Mouse (Mus musculus) urinary bladder, adult 2 months (tissue): ENCODE measurements around the gene Mex3a. TPM values are rescaled to one million over a fixed set of nuclear protein-coding genes. Genes with fewer than 3 reads are reported as not detected.

Source experiments
- DNase-seq: peaks from one replicate; pipeline ENCODE4 v3.0.0; 2022; ENCODE audit warnings: low spot score
- polyA plus RNA-seq: library from polyadenylated mRNA; depleted of rRNA; stranded (reverse); fragments of >200 nt; gene quantifications from 2 replicates; pipeline ENCODE4 v1.2.3, GENCODE M21; 2012; rRNA removed

Mex3a gene
- 1.7 and 1.8 TPM in 2 replicates for polyA plus RNA-seq

GRCm38 (mm10) chr3:88532299-88532674, at the start of gene Mex3a:
Gene Mex3a (plus strand): TSS chr3:88532395.
- DNase-seq, result no peak

DNA sequence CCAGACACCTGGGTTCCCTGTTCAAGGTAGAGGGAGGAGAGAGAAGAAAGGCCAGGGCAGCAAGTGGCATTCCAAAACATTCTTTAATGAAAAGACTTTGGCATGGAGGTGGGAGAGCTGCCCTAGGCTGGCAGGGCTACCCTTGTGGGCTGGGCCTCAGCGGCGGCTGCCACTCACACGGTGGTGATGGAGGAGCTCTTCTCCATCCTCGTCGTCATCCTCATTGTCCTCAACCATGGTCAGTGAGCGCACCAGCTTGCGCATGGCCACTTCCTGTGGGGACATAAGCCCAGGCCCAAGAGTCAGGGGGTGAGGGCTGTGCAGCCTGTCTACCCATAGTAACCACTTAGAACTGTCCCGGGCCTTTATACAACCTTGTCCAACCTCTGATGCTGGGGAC, 49.1 kb upstream of the Mex3a start:
- no peak for DNase-seq

- no peak for DNase-seq
Observed at GRCm38 (mm10) chr3:88483621-88484020, 48.6 kb upstream of the Mex3a start.

- no peak for DNase-seq
Observed at GRCm38 (mm10) chr3:88484597-88485316, 47.4 kb upstream of the Mex3a start.

DNA sequence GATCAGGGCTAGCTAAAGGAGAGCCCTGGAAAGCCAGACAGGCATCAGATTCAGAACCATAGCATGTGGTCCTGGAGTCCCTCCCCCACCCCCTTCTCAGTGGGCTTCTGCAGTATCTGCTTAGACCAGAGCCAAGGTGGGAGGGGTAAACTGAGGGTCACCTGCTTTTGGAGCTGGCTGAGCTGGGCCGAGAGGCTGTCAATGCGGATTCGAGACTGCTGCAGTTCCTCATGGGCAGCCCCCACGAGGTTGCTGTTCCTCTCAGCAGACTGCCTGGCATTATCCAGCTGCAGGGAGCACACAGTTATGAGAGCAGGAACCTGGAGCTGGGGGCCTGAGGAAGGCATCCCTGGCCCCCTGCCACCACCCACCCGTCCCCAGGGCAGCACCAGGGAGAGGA, 46.2 kb upstream of the Mex3a start:
- no peak for DNase-seq

- DNase-seq, result no peak
Observed at GRCm38 (mm10) chr3:88486887-88487286, 45.3 kb upstream of the Mex3a start.

DNA sequence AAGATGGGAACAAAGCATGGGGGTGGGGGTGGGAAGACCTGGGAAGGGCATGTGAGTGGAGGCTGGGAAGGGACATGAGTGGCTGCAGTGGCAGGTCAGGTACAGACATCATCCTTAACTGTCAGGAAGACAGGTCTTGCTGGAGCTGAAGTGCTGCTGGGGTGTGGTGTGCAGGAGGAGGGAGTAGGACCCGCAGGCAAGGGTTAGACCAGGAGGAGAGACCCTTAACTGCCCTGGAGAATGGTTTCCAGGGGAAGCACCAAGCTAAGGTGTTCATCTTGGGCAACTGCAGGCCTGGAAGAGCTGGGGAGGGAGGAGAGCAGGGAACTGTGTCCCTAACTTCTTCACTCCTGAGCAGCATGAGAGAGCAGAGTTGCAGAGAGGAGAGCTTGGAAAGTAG, 44.8 kb upstream of the Mex3a start:
- DNase-seq, result no peak

- DNase-seq, result no peak
Observed at GRCm38 (mm10) chr3:88493706-88494582, 38.3 kb upstream of the Mex3a start.

GRCm38 (mm10) chr3:88494836-88495628, 37.2 kb upstream of the Mex3a start:
- DNase-seq, result no peak

GRCm38 (mm10) chr3:88495741-88496415, 36.3 kb upstream of the Mex3a start:
- no peak for DNase-seq

- no peak for DNase-seq
Observed at GRCm38 (mm10) chr3:88499580-88499979, 32.6 kb upstream of the Mex3a start.

- no peak for DNase-seq
Observed at GRCm38 (mm10) chr3:88500087-88500486, 32.1 kb upstream of the Mex3a start.

DNA sequence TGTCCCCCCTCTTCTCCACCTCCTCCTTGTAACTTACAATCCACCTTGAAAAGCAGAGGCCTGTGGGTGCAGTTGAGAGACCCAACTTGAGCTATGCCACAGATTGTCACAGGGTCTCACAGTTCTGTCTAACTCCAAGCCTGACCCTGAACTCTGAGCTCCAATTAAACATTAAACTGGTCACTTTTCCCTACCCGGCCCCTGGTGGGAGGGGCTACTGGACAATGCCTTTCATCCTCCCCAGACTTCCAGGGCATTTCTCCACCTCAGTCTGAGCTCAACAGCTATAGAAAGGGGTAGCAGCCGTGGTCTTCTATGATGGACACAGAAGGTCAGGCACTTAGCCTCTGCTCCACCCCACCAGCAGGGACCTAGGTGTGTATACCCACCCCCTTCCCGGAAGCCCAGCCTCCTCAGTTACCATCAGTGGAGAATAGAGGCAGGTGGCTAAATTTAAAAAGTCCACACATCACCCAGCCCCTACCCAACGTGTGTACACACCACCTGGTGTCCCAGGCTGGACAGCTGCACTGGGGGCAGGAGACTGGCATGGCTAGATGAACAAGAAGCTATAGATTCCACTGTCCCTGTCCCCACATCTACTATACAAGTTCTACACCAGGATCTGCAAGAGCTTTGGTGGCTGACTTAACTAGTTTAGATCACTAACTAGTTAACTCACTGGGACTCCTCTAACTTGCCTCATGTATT, 31.4 kb upstream of the Mex3a start:
- no peak for DNase-seq

- no peak for DNase-seq
Observed at GRCm38 (mm10) chr3:88501366-88502030, 30.7 kb upstream of the Mex3a start.

DNA sequence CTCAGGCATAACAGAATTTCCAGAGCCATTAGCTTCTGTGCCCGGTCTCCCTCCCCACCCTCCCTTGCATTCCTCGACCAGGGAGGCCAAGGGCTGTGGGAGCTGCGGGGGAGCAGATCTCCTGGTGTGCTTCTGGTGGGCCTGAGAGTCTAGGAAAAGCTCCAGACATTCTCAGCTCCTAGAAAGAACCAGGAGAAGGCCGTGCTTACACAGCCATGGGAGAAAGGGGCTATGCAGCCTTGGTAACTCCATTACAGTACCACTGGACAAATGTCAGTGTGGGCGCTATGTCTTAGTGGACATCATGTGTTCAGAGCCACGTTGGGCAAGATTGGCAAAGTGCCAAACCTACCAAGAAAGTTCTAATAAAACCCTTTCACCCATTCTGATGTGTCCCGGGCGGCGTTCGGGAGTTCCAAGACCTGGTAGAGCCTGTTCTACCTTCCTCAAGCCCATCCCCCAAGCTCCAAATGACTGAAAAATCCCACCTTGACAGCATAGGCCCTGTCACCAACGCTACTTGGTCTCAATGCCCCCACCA, 30.1 kb upstream of the Mex3a start:
- no peak for DNase-seq

GRCm38 (mm10) chr3:88502641-88503504, 29.3 kb upstream of the Mex3a start:
- peak; percentile 87 for DNase-seq

DNA sequence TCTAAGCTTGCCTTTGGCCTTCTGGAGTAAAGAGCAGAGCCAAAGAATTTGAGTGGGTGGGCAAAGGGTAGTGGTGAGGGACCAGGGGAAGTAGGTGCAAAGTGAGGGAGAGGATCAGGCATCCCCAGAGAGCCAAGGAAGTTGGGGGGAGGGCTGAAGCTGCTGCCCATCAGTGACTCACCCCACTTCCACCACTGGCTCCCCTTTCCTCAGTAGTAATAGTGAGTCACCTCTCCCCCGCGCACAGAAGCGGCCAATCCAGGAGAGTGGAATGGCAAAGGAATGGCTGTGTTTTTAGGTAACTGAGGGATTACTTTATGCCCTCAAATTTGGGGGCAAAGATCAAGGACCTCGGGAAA, 28.7 kb upstream of the Mex3a start:
- no peak for DNase-seq

DNA sequence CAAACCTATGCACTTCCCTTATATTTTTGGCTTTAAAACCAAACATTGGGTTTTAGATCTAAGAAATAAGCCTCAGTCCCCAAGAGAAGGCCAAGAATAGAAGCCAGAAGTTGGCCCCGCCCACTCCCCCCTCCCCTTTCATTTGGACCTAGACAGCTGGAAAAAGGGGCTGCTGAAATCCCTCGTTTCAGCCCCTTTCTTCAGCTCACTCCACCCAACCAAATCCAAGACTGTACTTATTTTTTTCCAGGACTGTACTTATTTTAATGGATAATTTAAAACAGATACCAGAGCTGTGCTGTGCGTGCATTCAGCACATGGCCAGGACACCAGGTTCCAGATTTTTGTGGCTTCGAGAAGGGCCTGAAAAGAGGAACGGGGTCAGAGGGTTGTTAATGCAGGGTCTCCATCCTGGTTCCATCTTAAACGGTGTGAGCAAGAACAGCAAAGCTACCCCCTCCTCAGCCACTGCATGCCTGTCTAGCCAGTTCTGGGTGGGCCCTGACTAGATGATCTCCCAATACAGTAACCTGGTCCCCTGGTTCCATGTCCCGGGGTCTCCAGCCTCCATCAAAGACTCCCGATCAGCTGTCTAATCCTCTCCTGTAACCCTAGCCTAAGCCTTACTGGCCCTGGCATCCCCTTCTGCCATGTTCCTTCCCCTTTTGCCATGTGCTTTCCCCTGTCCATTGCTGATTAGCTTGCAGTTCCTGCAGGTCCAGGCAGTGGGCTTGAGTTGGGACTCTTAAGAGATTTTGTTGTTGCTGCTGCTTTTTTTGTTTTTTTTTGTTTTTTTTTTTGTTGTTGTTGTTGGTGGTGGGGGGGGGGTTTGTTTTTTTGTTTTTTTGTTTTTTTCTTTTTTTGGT, 28.1 kb upstream of the Mex3a start:
- no peak for DNase-seq
